Mouse (Mus musculus): ENCODE data around the gene Cnnm2. TPM values are rescaled to one million over a fixed set of nuclear protein-coding genes. Genes with fewer than 3 reads are reported as not detected.

Cnnm2 gene
- polyA plus RNA-seq, 1 experiment from 2014 or later, result 2.7 TPM

GRCm38 (mm10) chr19:46763356-46763755 lies 2.0 kb downstream of the Cnnm2 start:
- no peak overlapping the region for H3K9ac ChIP-seq (ENCODE audit: low read length)

GRCm38 (mm10) chr19:46763932-46764762 lies 2.8 kb downstream of the Cnnm2 start:
- H3K27me3 ChIP-seq (ENCODE audit: control insufficient read depth, insufficient read depth, low read length), result no peaks in the 10 kb centered on the region
- no peaks in the 10 kb centered on the region for H3K9me3 ChIP-seq (replicated peaks; ENCODE audit: control insufficient read depth, low read length)
- WGBS, result 73% methylated on average over 12 of the region's 12 CpGs
- H3K4me1 ChIP-seq (ENCODE audit: control insufficient read depth, insufficient read depth, low read length), result 0 out of 2 replicates have a peak, but pooled peaks cover 9% of the 10 kb centered on the region
- H3K27ac ChIP-seq (ENCODE audit: low read length), result no peak overlapping the region
- H3K36me3 ChIP-seq (ENCODE audit: control insufficient read depth, insufficient read depth), result no peaks in the 10 kb centered on the region
- H3K9ac ChIP-seq (ENCODE audit: low read length), result no peak overlapping the region
- no peak for ATAC-seq (replicated peaks; ENCODE audit: extremely low read depth, insufficient read depth, low FRiP score)
- 0 out of 2 replicates have a peak overlapping the region, but pooled peaks have one; percentile 4 for H3K4me3 ChIP-seq (ENCODE audit: low read length)
- H3K4me2 ChIP-seq (ENCODE audit: low read depth, low read length), result peak overlapping the region; percentile 98; the same call in 1 of the 2 replicates

More at GRCm38 (mm10) chr19:46763356-46763755, 2.0 kb downstream of the Cnnm2 start:
- H3K4me1 ChIP-seq (ENCODE audit: control insufficient read depth, insufficient read depth, low read length), result 0 out of 2 replicates have a peak, but pooled peaks cover 9% of the 10 kb centered on the region
- H3K36me3 ChIP-seq (ENCODE audit: control insufficient read depth, insufficient read depth), result no peaks in the 10 kb centered on the region
- H3K27me3 ChIP-seq (ENCODE audit: control insufficient read depth, insufficient read depth, low read length), result no peaks in the 10 kb centered on the region
- ATAC-seq (replicated peaks; ENCODE audit: extremely low read depth, insufficient read depth, low FRiP score), result no peak
- 40% methylated on average over 7 of the region's 7 CpGs for WGBS
- peak overlapping the region; percentile 98 for H3K4me2 ChIP-seq (ENCODE audit: low read depth, low read length)
- H3K27ac ChIP-seq (ENCODE audit: low read length), result no peak overlapping the region
- H3K9me3 ChIP-seq (replicated peaks; ENCODE audit: control insufficient read depth, low read length), result no peaks in the 10 kb centered on the region
- peak overlapping the region; percentile 85 for H3K4me3 ChIP-seq (ENCODE audit: low read length)

- 0 out of 2 replicates have a peak, but pooled peaks cover 9% of the 10 kb centered on the region for H3K4me1 ChIP-seq (ENCODE audit: control insufficient read depth, insufficient read depth, low read length)
- no peak overlapping the region for H3K4me3 ChIP-seq (ENCODE audit: low read length)
- H3K9ac ChIP-seq (ENCODE audit: low read length), result no peak overlapping the region
- no peaks in the 10 kb centered on the region for H3K27me3 ChIP-seq (ENCODE audit: control insufficient read depth, insufficient read depth, low read length)
- H3K4me2 ChIP-seq (ENCODE audit: low read depth, low read length), result peak overlapping the region; percentile 5; the same call in 1 of the 2 replicates
- 74% methylated on average over 9 of the region's 9 CpGs for WGBS
- H3K27ac ChIP-seq (ENCODE audit: low read length), result no peak overlapping the region
- H3K9me3 ChIP-seq (replicated peaks; ENCODE audit: control insufficient read depth, low read length), result no peaks in the 10 kb centered on the region
- no peak for ATAC-seq (replicated peaks; ENCODE audit: extremely low read depth, insufficient read depth, low FRiP score)
- H3K36me3 ChIP-seq (ENCODE audit: control insufficient read depth, insufficient read depth), result no peaks in the 10 kb centered on the region
Measured at GRCm38 (mm10) chr19:46764763-46765117, 3.3 kb downstream of the Cnnm2 start.

- no peak overlapping the region for H3K9ac ChIP-seq (ENCODE audit: low read length)
- H3K4me3 ChIP-seq (ENCODE audit: low read length), result no peak overlapping the region
- WGBS, result 73% methylated on average over 5 of the region's 5 CpGs
- no peak overlapping the region for H3K4me2 ChIP-seq (ENCODE audit: low read depth, low read length)
- ATAC-seq (replicated peaks; ENCODE audit: extremely low read depth, insufficient read depth, low FRiP score), result no peak
- H3K27me3 ChIP-seq (ENCODE audit: control insufficient read depth, insufficient read depth, low read length), result no peaks in the 10 kb centered on the region
- H3K36me3 ChIP-seq (ENCODE audit: control insufficient read depth, insufficient read depth), result no peaks in the 10 kb centered on the region
- 0 out of 2 replicates have a peak, but pooled peaks cover 9% of the 10 kb centered on the region for H3K4me1 ChIP-seq (ENCODE audit: control insufficient read depth, insufficient read depth, low read length)
- H3K27ac ChIP-seq (ENCODE audit: low read length), result no peak overlapping the region
- H3K9me3 ChIP-seq (replicated peaks; ENCODE audit: control insufficient read depth, low read length), result no peaks in the 10 kb centered on the region
Measured at GRCm38 (mm10) chr19:46766125-46766524, 4.7 kb downstream of the Cnnm2 start.

GRCm38 (mm10) chr19:46769759-46770158 lies 8.4 kb downstream of the Cnnm2 start:
- H3K4me2 ChIP-seq (ENCODE audit: low read depth, low read length), result no peak overlapping the region
- H3K27ac ChIP-seq (ENCODE audit: low read length), result no peak overlapping the region
- H3K36me3 ChIP-seq (ENCODE audit: control insufficient read depth, insufficient read depth), result no peaks in the 10 kb centered on the region
- H3K9ac ChIP-seq (ENCODE audit: low read length), result no peak overlapping the region
- H3K4me3 ChIP-seq (ENCODE audit: low read length), result no peak overlapping the region
- H3K27me3 ChIP-seq (ENCODE audit: control insufficient read depth, insufficient read depth, low read length), result no peaks in the 10 kb centered on the region
- no peaks in the 10 kb centered on the region for H3K4me1 ChIP-seq (ENCODE audit: control insufficient read depth, insufficient read depth, low read length)
- no peaks in the 10 kb centered on the region for H3K9me3 ChIP-seq (replicated peaks; ENCODE audit: control insufficient read depth, low read length)
- no peak for ATAC-seq (replicated peaks; ENCODE audit: extremely low read depth, insufficient read depth, low FRiP score)
- WGBS, result 87% methylated on average over 11 of the region's 11 CpGs

GRCm38 (mm10) chr19:46771801-46772200 lies 10.4 kb downstream of the Cnnm2 start:
- no peaks in the 10 kb centered on the region for H3K9me3 ChIP-seq (replicated peaks; ENCODE audit: control insufficient read depth, low read length)
- WGBS, result 81% methylated on average over 6 of the region's 6 CpGs
- no peak overlapping the region for H3K4me3 ChIP-seq (ENCODE audit: low read length)
- H3K4me1 ChIP-seq (ENCODE audit: control insufficient read depth, insufficient read depth, low read length), result no peaks in the 10 kb centered on the region
- no peak for ATAC-seq (replicated peaks; ENCODE audit: extremely low read depth, insufficient read depth, low FRiP score)
- H3K9ac ChIP-seq (ENCODE audit: low read length), result no peak overlapping the region
- no peaks in the 10 kb centered on the region for H3K36me3 ChIP-seq (ENCODE audit: control insufficient read depth, insufficient read depth)
- H3K27ac ChIP-seq (ENCODE audit: low read length), result no peak overlapping the region
- no peaks in the 10 kb centered on the region for H3K27me3 ChIP-seq (ENCODE audit: control insufficient read depth, insufficient read depth, low read length)
- H3K4me2 ChIP-seq (ENCODE audit: low read depth, low read length), result no peak overlapping the region

- Histone ChIP-seq H3K9me3 (replicated peaks; ENCODE audit: control insufficient read depth, low read length) (no peaks in the 10 kb centered on the region), H3K9ac (ENCODE audit: low read length) (no peak overlapping the region), H3K36me3 (ENCODE audit: control insufficient read depth, insufficient read depth) (no peaks in the 10 kb centered on the region), H3K27ac (ENCODE audit: low read length) (no peak overlapping the region), H3K4me1 (ENCODE audit: control insufficient read depth, insufficient read depth, low read length) (no peaks in the 10 kb centered on the region), H3K4me2 (ENCODE audit: low read depth, low read length) (no peak overlapping the region), H3K27me3 (ENCODE audit: control insufficient read depth, insufficient read depth, low read length) (no peaks in the 10 kb centered on the region), H3K4me3 (ENCODE audit: low read length) (no peak overlapping the region)
- no peak for ATAC-seq (replicated peaks; ENCODE audit: extremely low read depth, insufficient read depth, low FRiP score)
- WGBS, result 68% methylated on average over 5 of the region's 5 CpGs
Measured at GRCm38 (mm10) chr19:46776391-46776790, 15.0 kb downstream of the Cnnm2 start.

GRCm38 (mm10) chr19:46776850-46777249 lies 15.5 kb downstream of the Cnnm2 start:
- H3K36me3 ChIP-seq (ENCODE audit: control insufficient read depth, insufficient read depth), result no peaks in the 10 kb centered on the region
- H3K9ac ChIP-seq (ENCODE audit: low read length), result no peak overlapping the region
- no peaks in the 10 kb centered on the region for H3K9me3 ChIP-seq (replicated peaks; ENCODE audit: control insufficient read depth, low read length)
- no peaks in the 10 kb centered on the region for H3K4me1 ChIP-seq (ENCODE audit: control insufficient read depth, insufficient read depth, low read length)
- no peak overlapping the region for H3K27ac ChIP-seq (ENCODE audit: low read length)
- ATAC-seq (replicated peaks; ENCODE audit: extremely low read depth, insufficient read depth, low FRiP score), result no peak
- H3K4me2 ChIP-seq (ENCODE audit: low read depth, low read length), result no peak overlapping the region
- WGBS, result 73% methylated on average over 3 of the region's 3 CpGs
- H3K27me3 ChIP-seq (ENCODE audit: control insufficient read depth, insufficient read depth, low read length), result no peaks in the 10 kb centered on the region
- no peak overlapping the region for H3K4me3 ChIP-seq (ENCODE audit: low read length)

- H3K36me3 ChIP-seq (ENCODE audit: control insufficient read depth, insufficient read depth), result no peaks in the 10 kb centered on the region
- H3K27ac ChIP-seq (ENCODE audit: low read length), result no peak overlapping the region
- no peaks in the 10 kb centered on the region for H3K4me1 ChIP-seq (ENCODE audit: control insufficient read depth, insufficient read depth, low read length)
- no peaks in the 10 kb centered on the region for H3K27me3 ChIP-seq (ENCODE audit: control insufficient read depth, insufficient read depth, low read length)
- no peak overlapping the region for H3K4me2 ChIP-seq (ENCODE audit: low read depth, low read length)
- no peaks in the 10 kb centered on the region for H3K9me3 ChIP-seq (replicated peaks; ENCODE audit: control insufficient read depth, low read length)
- WGBS, result 69% methylated on average over 12 of the region's 12 CpGs
- no peak overlapping the region for H3K4me3 ChIP-seq (ENCODE audit: low read length)
- no peak for ATAC-seq (replicated peaks; ENCODE audit: extremely low read depth, insufficient read depth, low FRiP score)
- no peak overlapping the region for H3K9ac ChIP-seq (ENCODE audit: low read length)
Measured at GRCm38 (mm10) chr19:46777928-46778680, 16.7 kb downstream of the Cnnm2 start.
